Mouse (Mus musculus) right cerebral cortex, postnatal 25 days (tissue): Measurements from ENCODE around the gene Cyp1b1.
A peak's percentile ranks its signal among the peaks of the same experiment; 100 is the strongest.

Source experiments
- DNase-seq: peaks from one replicate; pipeline ENCODE4 v3.0.0; 2022

The Cyp1b1 gene

GRCm38 (mm10) chr17:79714931-79715637, at the start of gene Cyp1b1:
Gene Cyp1b1, minus strand, starts transcription at chr17:79715061.
- DNase-seq, result no peak

- DNase-seq, result no peak
Observed at GRCm38 (mm10) chr17:79761841-79762240, 47.0 kb upstream of the Cyp1b1 start.

- DNase-seq, result no peak
Observed at GRCm38 (mm10) chr17:79753831-79754230, 39.0 kb upstream of the Cyp1b1 start.

DNA sequence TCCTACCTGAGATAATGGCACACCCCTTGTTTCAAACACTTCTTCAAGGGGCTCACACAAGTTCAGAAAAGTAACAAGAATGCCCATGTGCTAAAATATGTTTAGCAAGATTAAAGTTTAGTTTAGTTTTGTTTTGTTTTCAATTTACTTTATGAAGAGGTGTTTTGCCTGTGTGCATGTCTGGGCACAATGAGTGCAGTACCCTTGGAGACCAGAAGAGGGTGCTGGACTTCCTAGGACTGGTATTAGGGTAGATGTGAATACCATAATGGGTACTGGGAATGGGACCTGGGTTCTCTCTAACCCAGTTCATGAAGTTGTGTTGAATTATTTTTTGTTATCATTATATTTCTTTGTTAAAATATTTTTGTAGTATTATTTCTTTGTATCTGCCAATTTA, 38.0 kb upstream of the Cyp1b1 start:
- DNase-seq, result no peak

DNA sequence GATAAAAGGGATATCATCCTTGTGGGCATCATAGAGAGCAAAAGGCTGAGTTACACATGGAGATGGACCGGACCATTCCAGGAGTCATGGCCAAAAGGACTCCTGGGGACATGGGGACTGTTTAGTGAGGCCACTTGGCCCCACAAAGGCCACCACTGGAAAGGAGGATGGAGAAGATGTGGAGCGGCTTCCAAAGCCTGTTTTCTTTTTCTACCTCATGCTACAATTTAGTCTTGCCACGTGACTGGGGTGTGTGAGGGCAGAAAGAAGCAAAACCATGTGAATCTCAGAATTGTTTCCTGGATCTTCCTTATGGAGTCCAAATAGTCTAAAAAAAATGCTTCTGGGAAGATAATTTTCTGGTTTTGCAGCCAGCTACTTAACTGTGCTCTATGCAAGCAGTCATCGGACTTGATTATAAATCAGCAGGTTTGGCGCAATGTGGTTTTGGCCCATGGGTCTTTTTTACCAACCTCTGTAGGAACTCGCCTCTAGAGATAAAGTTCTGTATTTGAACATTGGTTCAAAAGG, 36.9 kb upstream of the Cyp1b1 start:
- no peak for DNase-seq

- no peak for DNase-seq
Observed at GRCm38 (mm10) chr17:79749647-79750046, 34.8 kb upstream of the Cyp1b1 start.

DNA sequence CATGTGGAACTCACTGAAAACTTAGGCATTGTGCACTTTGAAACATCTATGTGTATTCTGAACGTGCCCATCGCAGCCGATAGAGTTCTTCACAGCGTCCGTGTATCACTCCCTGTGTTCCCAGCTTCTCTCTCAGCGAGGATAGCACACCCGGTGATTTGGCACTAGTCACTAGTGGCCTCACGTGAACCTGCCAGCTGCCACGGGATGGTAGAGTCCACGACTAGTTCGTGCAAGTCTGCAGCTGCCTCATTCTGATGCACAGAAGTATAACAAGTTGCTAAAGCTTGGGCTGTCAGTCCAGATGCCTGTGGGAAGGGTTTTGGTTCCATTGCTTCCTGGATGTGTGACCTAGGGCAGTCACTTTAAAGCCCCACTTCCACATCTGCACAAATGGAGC, 32.1 kb upstream of the Cyp1b1 start:
- no peak for DNase-seq

DNA sequence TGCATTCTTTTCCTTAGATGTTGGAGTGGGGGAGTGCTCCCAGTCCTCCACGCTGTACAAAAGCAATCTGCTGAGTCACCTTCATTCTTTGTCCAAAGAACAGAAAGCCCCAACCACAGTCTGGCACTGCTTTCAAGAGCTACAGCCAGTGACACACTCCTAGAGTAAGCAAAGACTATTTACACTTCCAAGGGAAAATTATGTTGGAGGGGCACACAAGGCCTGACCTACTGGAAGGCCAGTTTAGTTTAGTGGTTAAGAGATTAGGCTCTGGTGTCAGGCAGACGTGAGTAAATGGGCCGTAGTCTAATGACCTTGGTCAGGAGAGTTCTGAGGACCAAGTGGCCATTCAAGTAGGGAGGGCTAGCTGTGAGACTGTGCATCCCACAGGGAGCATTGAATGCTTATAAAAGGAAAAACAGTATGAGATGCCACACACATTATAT, 31.3 kb upstream of the Cyp1b1 start:
- DNase-seq, result no peak

DNA sequence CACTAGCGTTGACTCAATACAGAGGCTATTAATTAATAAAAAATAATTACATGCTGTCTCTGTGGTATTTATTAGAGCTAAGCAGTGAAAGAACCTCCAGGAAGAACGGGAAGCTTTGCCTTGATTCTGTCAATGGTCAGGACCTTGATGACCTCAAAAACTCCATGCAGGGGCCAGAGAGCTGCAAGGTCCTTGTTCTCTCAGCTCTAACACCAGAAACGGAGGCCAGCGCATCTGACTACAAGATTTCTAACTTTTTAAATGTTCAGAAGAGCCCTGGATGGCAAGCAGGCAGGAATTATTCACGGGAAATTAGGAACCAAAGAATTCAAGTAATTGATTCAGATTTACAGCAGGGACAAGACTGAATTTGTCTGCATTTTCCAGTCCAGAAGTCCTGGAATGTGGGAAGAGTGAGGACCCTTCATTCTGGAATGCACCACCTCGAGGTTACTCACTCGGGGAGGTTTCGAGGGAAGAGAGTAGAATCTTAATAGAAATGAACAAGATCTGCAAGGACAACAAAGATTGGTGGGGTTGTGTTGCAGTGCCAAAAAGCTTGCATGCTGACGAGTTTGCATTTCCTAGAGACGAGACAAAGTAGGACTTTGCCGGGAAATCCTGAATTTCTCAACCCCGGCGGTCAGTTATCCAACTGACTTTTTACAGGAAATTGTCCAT, 30.3 kb upstream of the Cyp1b1 start:
- DNase-seq, result no peak

GRCm38 (mm10) chr17:79743507-79743906, 28.6 kb upstream of the Cyp1b1 start:
- DNase-seq, result no peak

DNA sequence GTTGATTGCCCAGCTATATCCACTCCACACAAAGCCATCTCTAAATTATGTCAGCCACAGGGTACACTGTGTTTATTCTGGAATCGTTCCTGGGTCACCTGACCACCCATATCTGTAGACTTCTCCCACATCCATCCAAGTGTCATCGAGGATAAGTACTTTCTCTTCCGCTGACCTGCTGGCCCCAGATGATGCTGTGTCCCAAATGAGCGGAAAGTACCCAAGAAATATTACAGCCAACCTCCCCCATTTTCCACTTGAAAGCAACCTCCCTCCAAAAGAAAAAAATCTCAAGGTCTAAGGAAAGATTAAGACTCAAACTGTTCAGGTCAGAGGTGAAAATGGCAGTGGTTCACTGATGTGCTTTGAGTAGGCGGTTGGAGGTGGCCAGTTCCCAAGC, 27.8 kb upstream of the Cyp1b1 start:
- DNase-seq, result no peak

GRCm38 (mm10) chr17:79738847-79739498, 24.1 kb upstream of the Cyp1b1 start:
- no peak for DNase-seq

DNA sequence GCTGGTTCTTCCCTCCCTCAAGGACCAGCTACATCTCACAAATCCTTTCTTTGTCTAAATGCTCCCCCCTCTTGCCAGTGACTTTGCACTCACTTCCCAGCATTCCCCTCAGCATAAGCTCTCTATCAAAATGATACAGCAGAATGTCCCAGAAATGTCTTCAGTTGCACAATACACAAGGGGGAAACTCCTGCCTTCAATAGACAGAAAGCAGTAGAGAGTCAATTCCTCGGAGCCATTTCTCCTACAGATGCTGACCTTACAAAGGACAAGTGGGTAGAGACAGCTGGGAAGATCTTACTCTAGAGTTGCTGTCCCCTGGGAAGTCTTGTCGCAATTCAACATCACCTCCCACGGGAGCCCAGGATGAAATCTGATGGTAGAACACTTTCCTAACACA, 22.7 kb upstream of the Cyp1b1 start:
- no peak for DNase-seq

DNA sequence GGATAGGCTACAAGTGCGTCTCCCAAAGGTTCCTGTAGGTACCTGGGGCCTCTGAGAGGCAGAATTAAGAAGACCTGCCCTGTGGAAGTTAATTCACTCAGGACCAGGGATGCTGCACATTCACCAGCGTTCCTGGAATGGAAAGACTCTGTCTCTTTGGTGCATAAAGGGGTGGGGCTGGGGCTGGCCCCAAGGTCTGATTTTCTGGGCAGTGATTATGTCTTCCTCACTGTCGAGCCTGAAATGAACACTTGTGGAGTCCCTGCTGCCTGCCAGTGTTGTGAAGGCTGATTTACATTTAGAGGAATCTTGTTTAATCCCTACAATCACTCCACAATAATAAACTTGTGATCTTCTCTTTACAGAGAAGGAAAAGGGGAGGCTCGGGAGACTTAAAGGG, 18.2 kb upstream of the Cyp1b1 start:
- DNase-seq, result no peak

DNA sequence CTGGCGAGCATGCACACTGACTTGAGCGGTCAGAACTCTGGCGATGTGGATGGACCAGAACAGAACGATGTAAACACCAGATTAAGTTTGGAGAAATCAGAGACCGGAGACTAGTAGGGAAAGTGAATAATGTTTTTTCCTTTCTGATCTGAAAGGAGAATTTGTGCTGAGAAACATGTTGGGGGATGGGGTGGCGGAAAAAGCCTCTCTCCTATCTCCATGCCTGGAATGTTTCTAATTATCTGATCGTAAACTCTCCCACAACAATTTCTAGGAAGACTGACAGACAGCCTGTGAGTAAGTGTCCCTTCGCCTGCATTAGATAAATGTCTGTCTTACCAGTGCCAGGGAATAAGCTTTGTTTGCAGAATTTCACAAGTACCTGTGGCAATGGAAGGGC, 16.1 kb upstream of the Cyp1b1 start:
- no peak for DNase-seq

- DNase-seq, result no peak
Observed at GRCm38 (mm10) chr17:79728585-79729503, 14.0 kb upstream of the Cyp1b1 start.

- DNase-seq, result no peak
Observed at GRCm38 (mm10) chr17:79728053-79728584, 13.3 kb upstream of the Cyp1b1 start.

- no peak for DNase-seq
Observed at GRCm38 (mm10) chr17:79726613-79727012, 11.8 kb upstream of the Cyp1b1 start.

DNA sequence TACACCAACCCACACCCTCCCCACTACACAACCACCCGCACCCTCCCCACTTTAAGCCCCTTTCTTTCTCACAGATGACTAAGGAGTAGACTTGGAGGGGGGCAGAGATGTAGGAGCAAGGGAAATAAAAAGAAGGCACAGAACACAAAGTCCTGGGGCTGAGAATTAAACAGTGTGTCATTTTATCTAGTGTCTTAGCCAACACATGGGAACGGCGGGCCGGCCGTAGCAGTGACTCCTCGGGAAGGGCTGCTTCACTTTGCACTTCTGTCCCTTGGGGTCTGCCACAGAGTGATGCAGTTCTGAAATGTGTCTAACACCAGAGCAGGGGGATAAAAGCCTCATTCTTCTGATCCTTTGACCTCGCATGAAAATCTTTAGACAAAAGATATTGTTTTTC, 5.8 kb upstream of the Cyp1b1 start:
- DNase-seq, result no peak

DNA sequence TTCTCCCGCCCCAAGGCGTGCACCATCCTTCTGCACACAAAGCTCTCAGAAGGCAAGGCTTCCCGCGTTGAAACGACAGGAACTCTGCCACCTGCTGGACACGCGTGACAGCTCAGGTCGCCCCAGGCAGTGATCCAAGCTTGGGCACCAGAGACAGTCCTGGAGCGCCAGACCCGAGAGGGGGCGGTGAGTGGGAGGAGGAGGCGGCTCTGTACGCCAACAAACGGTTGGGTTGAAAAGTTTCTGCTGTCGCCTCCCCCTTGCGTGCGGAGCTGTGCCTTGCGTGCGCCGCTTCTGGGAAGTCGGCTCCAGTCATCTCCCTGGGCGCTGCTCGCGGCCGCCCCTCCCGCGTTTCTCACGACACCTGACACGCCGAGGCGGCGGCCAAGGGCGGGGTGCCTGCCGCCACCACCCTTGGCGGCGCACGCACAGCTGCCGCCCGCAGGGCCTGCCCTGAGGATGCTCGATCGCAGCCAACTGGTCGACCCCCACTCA, 835 bp upstream of the Cyp1b1 start:
- peak; percentile 85 for DNase-seq

- DNase-seq, result no peak
Observed at GRCm38 (mm10) chr17:79714368-79714895, 429 bp downstream of the Cyp1b1 start.
